Comparison of ENCODE assay signal across 9 mouse cellular contexts in the genomic region with DNA sequence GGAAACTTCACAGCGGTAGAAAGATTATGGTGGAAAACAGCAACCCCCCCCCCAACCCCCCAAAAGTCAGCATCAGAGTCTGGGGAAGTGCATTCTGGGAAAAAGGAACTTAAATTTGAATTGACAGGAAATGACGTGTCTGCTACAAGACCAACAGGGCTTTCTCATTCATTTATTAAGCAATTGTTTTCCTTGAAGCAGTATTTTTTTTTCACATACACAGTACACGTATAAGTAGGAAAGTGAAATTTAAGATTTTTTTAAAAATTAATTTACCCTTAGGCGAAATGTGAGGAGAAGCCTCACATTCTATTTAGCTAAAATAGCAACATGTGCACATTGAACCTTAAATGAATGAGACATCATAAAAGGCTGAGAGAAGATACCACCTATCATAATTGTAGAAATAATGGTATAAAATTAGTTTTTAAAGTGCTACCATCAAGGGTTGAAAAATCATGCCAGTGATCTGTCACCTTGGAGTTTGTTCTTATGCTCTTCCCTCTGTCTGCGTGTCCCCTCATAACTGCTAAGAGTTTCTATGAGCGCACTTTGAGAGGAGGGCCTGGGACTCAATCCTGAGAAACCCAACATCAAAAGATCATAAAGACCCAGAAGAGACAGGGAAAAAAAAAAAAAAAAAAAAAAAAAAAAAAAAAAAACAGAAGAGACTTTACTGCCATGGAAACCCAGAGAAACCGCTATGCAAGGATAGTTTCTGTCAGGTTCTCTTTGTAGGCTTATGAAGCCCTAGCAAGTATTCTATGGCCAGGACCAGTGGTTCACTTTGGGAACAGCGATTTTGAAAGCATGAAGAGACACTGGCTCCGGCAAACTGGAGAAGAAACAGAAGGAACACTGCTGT. TPM values are rescaled to one million over a fixed set of nuclear protein-coding genes. Genes with fewer than 3 reads are reported as not detected.
DNase-seq lines count a peak whose midpoint lies in the region; ATAC-seq and TF ChIP-seq lines count a peak whose summit lies in the region.
"Had no signal": no experiment of that assay in that cellular context is flagged by ENCODE, and none has a peak within 500 bp of the region (broad histone marks: within the 10 kb centered on the region; RNA-seq: fewer than 3 reads in every experiment).

No protein-coding gene starts in this region.

- DNase-seq in heart, adult 18-20 months, result no peak
- no peak for DNase-seq in hindbrain, embryonic 10.5 days (ENCODE audit: low spot score)
- no peak for DNase-seq in ovary, postnatal 14 days (ENCODE audit: low spot score)
- DNase-seq in adrenal gland, adult 8-10 months, result no peak
- DNase-seq in Muller cell, postnatal 12 days (ENCODE audit: inconsistent ontology term), result no peak

- no peaks in the 10 kb centered on the region for H3K36me3 ChIP-seq in heart, embryonic 12.5 days
- H3K36me3 ChIP-seq in ES-Bruce4 (ENCODE audit: control insufficient read depth, insufficient read depth, low read length, poor library complexity, severe bottlenecking), result no peaks in the 10 kb centered on the region
- no peaks in the 10 kb centered on the region for H3K36me3 ChIP-seq in hindbrain, embryonic 10.5 days

- H3K4me1 ChIP-seq in heart, embryonic 12.5 days (replicated peaks), result peaks cover 13% of the 10 kb centered on the region
- no peaks in the 10 kb centered on the region for H3K4me1 ChIP-seq in ES-Bruce4 (ENCODE audit: control insufficient read depth, insufficient read depth, low read length)
- H3K4me1 ChIP-seq in hindbrain, embryonic 10.5 days (replicated peaks), result peaks cover 16% of the 10 kb centered on the region

- no peak for ATAC-seq in heart, embryonic 12.5 days (ENCODE audit: insufficient number of reproducible peaks, low FRiP score)
- peak; percentile 67 for ATAC-seq in megakaryocyte, adult 5-6 weeks (ENCODE audit: poor library complexity, severe bottlenecking)

- H3K9ac ChIP-seq in heart, embryonic 12.5 days, result no peak overlapping the region
- peak overlapping the region; percentile 58 for H3K9ac ChIP-seq in ES-Bruce4 (ENCODE audit: low read depth, poor library complexity, severe bottlenecking)

- 0 out of 2 replicates have a peak overlapping the region, but pooled peaks have one; percentile 33 for H3K27ac ChIP-seq in heart, embryonic 12.5 days (ENCODE audit: poor library complexity, severe bottlenecking)
- H3K27ac ChIP-seq in ES-Bruce4 (ENCODE audit: insufficient read depth, low read length), result no peak overlapping the region; the same call in 1 of the 2 replicates
- peak overlapping the region; percentile 81 for H3K27ac ChIP-seq in hindbrain, embryonic 10.5 days

- H3K4me3 ChIP-seq in heart, embryonic 12.5 days, result peak overlapping the region; percentile 47
- peak overlapping the region; percentile 97 for H3K4me3 ChIP-seq in ES-Bruce4 (ENCODE audit: low read depth, low read length)
- H3K4me3 ChIP-seq in hindbrain, embryonic 10.5 days, result peak overlapping the region; percentile 45

- 76% methylated on average over 9 of the region's 9 CpGs for WGBS in heart, embryonic 12.5 days
- WGBS in hindbrain, embryonic 10.5 days, result 80% methylated on average over 9 of the region's 9 CpGs

- H3K4me2 ChIP-seq in heart, embryonic 12.5 days, result peak overlapping the region; percentile 70

- no peaks in the 10 kb centered on the region for H3K27me3 ChIP-seq in heart, embryonic 12.5 days (replicated peaks)
- H3K27me3 ChIP-seq in ES-Bruce4 (ENCODE audit: control insufficient read depth, insufficient read depth, low read length, poor library complexity, severe bottlenecking), result no peaks in the 10 kb centered on the region
- no peaks in the 10 kb centered on the region for H3K27me3 ChIP-seq in hindbrain, embryonic 10.5 days (ENCODE audit: insufficient read depth, poor library complexity, severe bottlenecking)

- H3K9me3 ChIP-seq in heart, embryonic 12.5 days (replicated peaks), result no peaks in the 10 kb centered on the region
- H3K9me3 ChIP-seq in ES-Bruce4 (replicated peaks; ENCODE audit: control insufficient read depth, insufficient read depth, low read length, poor library complexity, severe bottlenecking), result no peaks in the 10 kb centered on the region
- H3K9me3 ChIP-seq in hindbrain, embryonic 10.5 days, result no peaks in the 10 kb centered on the region

- no peak for TF ChIP-seq CTCF in ES-Bruce4 (IDR thresholded peaks at IDR 0.05; ENCODE audit: low read depth, low read length)

- TF ChIP-seq EP300 in ES-Bruce4 (IDR thresholded peaks at IDR 0.05; ENCODE audit: insufficient read depth, low read depth, low read length), result no peak

- TF ChIP-seq POLR2A in ES-Bruce4 (IDR thresholded peaks at IDR 0.05; ENCODE audit: insufficient read depth, low read length), result no peak

RNA-seq across cellular contexts. Expression of a gene that starts 21.7 kb away (rescaled TPM):
- 0.26 TPM in 1 of 2 replicates, not detected in the other for polyA plus RNA-seq in heart, embryonic 12.5 days (2016; fragmentation: Nextera tagmentation; extraction: Ambion mirVana)
- not detected for total RNA-seq in heart, adult 18-20 months (2021)
- polyA plus RNA-seq in ES-Bruce4 (2011; ENCODE audit: insufficient read depth, insufficient read length, low read depth, missing spikeins), result 3.9 and 5.6 TPM in 2 replicates
- 0.31 and 1.0 TPM in 2 replicates for polyA plus RNA-seq in hindbrain, embryonic 10.5 days (2016; fragmentation: Nextera tagmentation; extraction: Ambion mirVana)
- total RNA-seq in megakaryocyte, adult 5-6 weeks (2015), result not detected in 2 replicates
- total RNA-seq in megakaryocyte, adult 5-6 weeks (2017), result not detected in 2 replicates
- total RNA-seq in adrenal gland, adult 8-10 months (2022), result not detected
- total RNA-seq: common myeloid progenitor, adult 5-6 weeks had no signal

RNA-seq across cellular contexts. Expression of a gene that starts 47.7 kb away (rescaled TPM):
- 0.29 and 0.31 TPM in 2 replicates for polyA plus RNA-seq in heart, embryonic 12.5 days (2016; fragmentation: Nextera tagmentation; extraction: Ambion mirVana)
- not detected for total RNA-seq in heart, adult 18-20 months (2021)
- polyA plus RNA-seq in ES-Bruce4 (2011; ENCODE audit: insufficient read depth, insufficient read length, low read depth, missing spikeins), result 0.67 and 2.3 TPM in 2 replicates
- polyA plus RNA-seq in hindbrain, embryonic 10.5 days (2016; fragmentation: Nextera tagmentation; extraction: Ambion mirVana), result 0.35 and 0.39 TPM in 2 replicates
- total RNA-seq in megakaryocyte, adult 5-6 weeks (2015), result 0.40 TPM in 1 of 2 replicates, not detected in the other
- 0.22 and 2.0 TPM in 2 replicates for total RNA-seq in megakaryocyte, adult 5-6 weeks (2017)
- total RNA-seq in adrenal gland, adult 8-10 months (2022), result 1 to 10 TPM in 1 of 4 experiments, under 1 TPM in 3; 0.28 to 2.3 (median 0.54) TPM

Comparison
In these comparisons a context has a peak if more than half of its experiments do, and no peak if none do; other contexts are left out.
1. H3K4me3 ChIP-seq: peak in every context shown above with its lines; median percentile 97 in ES-Bruce4; 47 in heart, embryonic 12.5 days; 45 in hindbrain, embryonic 10.5 days.